Mouse (Mus musculus): ENCODE measurements around the gene Gsk3a. TPM values are rescaled to one million over a fixed set of nuclear protein-coding genes. Genes with fewer than 3 reads are reported as not detected.

Gene Gsk3a
- polyA plus RNA-seq, 1 experiment from 2014 or later, result 19.7 TPM

DNA sequence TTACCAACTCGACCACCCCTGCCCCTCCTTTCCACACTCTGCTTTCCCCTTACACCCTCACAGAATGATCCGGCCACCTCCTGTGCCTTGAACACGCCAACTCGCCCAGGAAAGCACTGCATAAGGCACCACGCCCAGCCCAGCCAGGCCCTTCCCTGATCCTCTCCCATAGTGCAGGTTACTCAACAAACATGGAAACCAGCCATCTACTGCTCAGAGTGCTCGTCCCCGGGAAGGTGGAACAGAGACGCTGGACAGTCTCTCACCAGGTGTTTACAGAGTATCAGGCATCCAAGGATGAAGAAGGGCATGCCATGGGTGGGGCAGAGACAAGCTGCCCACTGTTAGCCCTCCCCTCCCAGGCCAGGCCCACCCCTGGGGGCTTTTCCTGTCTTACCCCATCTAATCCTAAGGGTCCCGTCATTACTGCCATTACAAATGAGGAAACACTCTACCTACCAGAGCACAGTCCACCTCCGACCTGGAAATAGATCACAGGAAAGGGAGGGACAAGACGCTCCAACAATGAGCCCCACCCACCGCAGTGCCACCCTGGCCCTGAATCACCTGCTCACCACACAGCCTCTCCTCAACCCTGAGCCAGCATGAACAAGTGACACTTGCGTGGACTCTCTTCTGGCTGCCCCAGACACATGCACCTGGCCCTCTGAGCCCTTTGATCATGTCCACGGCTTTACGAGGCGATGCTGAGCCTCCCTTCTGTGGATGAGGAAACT lies 31.4 kb downstream of the Gsk3a start:
- WGBS, result 88% methylated on average over 16 of the region's 16 CpGs
- Histone ChIP-seq H3K9me3 (no peaks in the 10 kb centered on the region), H3K27me3 (no peaks in the 10 kb centered on the region), H3K36me3 (peaks cover 39% of the 10 kb centered on the region), H3K4me3 (no peak overlapping the region), H3K4me1 (replicated peaks) (no peaks in the 10 kb centered on the region), H3K27ac (replicated peaks) (no peak overlapping the region), H3K4me2 (no peak overlapping the region), H3K9ac (no peak overlapping the region)
- no peak for ATAC-seq (ENCODE audit: low FRiP score, low read depth)

GRCm38 (mm10) chr7:25205355-25206093 lies 32.1 kb downstream of the Gsk3a start:
- no peak overlapping the region for H3K27ac ChIP-seq (replicated peaks)
- H3K9me3 ChIP-seq, result no peaks in the 10 kb centered on the region
- WGBS, result 89% methylated on average over 16 of the region's 16 CpGs
- no peaks in the 10 kb centered on the region for H3K27me3 ChIP-seq
- H3K9ac ChIP-seq, result no peak overlapping the region
- H3K4me3 ChIP-seq, result no peak overlapping the region
- no peaks in the 10 kb centered on the region for H3K4me1 ChIP-seq (replicated peaks)
- no peak for ATAC-seq (ENCODE audit: low FRiP score, low read depth)
- no peak overlapping the region for H3K4me2 ChIP-seq
- H3K36me3 ChIP-seq, result peaks cover 32% of the 10 kb centered on the region

DNA sequence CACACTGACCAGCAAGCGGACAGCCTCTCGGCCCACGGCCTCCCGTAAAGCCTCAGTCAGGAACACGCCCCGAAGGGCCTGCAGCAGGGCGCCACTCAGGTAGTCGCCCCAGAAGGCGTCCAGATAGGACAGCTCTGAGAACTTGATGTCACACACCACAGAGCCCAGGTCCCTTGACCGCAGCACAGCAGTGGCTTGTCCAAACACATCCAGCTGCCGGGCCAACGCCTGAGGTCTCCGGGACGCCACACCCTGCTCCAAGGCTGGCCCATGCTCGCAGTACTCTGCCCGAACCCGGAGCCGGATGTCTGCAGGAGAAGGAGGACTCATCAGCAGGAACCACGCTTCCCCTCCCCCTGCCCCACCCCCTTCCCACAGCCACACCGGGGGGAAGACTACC lies 34.0 kb downstream of the Gsk3a start:
- Histone ChIP-seq H3K4me2 (no peak overlapping the region), H3K4me3 (no peak overlapping the region), H3K9ac (no peak overlapping the region), H3K9me3 (no peaks in the 10 kb centered on the region), H3K27ac (replicated peaks) (no peak overlapping the region), H3K27me3 (no peaks in the 10 kb centered on the region), H3K36me3 (peaks cover 23% of the 10 kb centered on the region), H3K4me1 (replicated peaks) (no peaks in the 10 kb centered on the region)
- 93% methylated on average over 20 of the region's 20 CpGs for WGBS
- ATAC-seq (ENCODE audit: low FRiP score, low read depth), result no peak

DNA sequence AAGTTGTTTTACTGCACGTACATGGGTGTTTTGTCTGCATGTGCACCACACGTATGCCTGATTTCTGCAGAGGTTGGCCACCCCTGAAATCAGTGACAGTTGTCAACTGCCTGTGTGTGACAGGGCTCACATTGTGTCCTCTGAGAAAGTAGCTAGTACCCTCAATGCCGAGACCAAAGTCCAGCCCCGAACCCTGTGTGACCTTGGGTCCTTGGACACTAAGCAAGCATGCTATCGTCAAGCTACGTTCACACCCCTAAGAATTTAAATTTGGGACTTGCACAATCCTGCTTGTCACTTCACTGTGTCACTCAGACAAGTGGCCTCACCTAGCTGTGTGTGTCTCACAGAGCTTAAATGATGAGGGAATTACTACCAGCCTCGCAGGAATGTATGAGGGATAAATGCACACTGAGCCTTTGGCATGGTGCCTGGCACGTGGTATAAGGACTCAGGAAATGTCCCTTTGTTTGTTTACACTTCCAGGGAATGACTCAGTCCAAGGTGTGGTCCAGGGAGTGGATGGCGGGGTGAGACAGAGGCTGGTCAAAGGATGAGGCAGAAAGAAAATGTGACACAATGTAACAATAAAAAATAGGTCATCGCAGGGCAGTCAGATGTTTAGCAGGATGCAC lies 40.1 kb downstream of the Gsk3a start:
- WGBS, result 68% methylated on average over 10 of the region's 10 CpGs
- no peak overlapping the region for H3K4me2 ChIP-seq

GRCm38 (mm10) chr7:25196107-25196506 lies 41.5 kb downstream of the Gsk3a start:
- H3K9ac ChIP-seq, result no peak overlapping the region
- H3K27ac ChIP-seq (replicated peaks), result no peak overlapping the region
- WGBS, result 86% methylated on average over 9 of the region's 9 CpGs
- H3K36me3 ChIP-seq, result peaks cover 4% of the 10 kb centered on the region; the same call in 1 of the 2 replicates
- no peaks in the 10 kb centered on the region for H3K9me3 ChIP-seq
- no peaks in the 10 kb centered on the region for H3K4me1 ChIP-seq (replicated peaks)
- no peak overlapping the region for H3K4me3 ChIP-seq
- no peak for ATAC-seq (ENCODE audit: low FRiP score, low read depth)
- no peaks in the 10 kb centered on the region for H3K27me3 ChIP-seq
- no peak overlapping the region for H3K4me2 ChIP-seq

More for the DNA sequence above, 40.1 kb downstream of the Gsk3a start:
- Histone ChIP-seq H3K9me3 (no peaks in the 10 kb centered on the region), H3K27ac (replicated peaks) (no peak overlapping the region), H3K4me1 (replicated peaks) (no peaks in the 10 kb centered on the region), H3K9ac (no peak overlapping the region), H3K4me3 (no peak overlapping the region), H3K36me3 (peaks cover 6% of the 10 kb centered on the region), H3K27me3 (no peaks in the 10 kb centered on the region)
- no peak for ATAC-seq (ENCODE audit: low FRiP score, low read depth)

DNA sequence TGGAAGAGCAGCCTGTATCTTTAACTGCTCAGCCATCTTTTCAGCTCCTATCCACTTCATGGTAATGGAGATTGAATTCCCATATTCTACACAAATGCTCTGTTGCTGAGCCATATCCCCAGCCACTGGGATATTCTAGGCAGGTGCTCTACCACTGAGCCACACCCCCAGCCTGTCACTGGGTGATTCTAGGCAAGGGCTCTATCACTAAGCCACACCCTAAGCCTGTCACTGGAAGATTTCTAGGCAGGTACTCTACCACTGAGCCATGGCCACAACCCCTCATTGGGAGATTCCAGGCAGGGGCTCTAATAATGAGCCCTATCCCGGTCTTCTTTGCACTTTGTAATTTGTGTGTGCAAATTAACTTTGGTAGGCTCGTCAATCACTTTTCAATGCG lies 42.5 kb downstream of the Gsk3a start:
- Histone ChIP-seq H3K27ac (replicated peaks) (no peak overlapping the region), H3K9me3 (no peaks in the 10 kb centered on the region), H3K9ac (no peak overlapping the region), H3K4me3 (no peak overlapping the region), H3K4me1 (replicated peaks) (no peaks in the 10 kb centered on the region), H3K4me2 (no peak overlapping the region), H3K36me3 (peaks cover 4% of the 10 kb centered on the region; the same call in 1 of the 2 replicates), H3K27me3 (no peaks in the 10 kb centered on the region)
- 67% methylated on average over 3 of the region's 3 CpGs for WGBS
- no peak for ATAC-seq (ENCODE audit: low FRiP score, low read depth)

- Histone ChIP-seq H3K9ac (no peak overlapping the region), H3K4me2 (no peak overlapping the region), H3K4me1 (replicated peaks) (peaks cover 3% of the 10 kb centered on the region; the same call in 1 of the 2 replicates), H3K9me3 (no peaks in the 10 kb centered on the region), H3K4me3 (no peak overlapping the region), H3K27me3 (no peaks in the 10 kb centered on the region), H3K27ac (replicated peaks) (no peak overlapping the region), H3K36me3 (no peaks in the 10 kb centered on the region)
- 62% methylated on average over 8 of the region's 8 CpGs for WGBS
- peak; percentile 57; the same call in 1 of the 2 replicates for ATAC-seq (ENCODE audit: low FRiP score, low read depth)
These were observed 45.5 kb downstream of the Gsk3a start for GRCm38 (mm10) chr7:25192110-25192509.

GRCm38 (mm10) chr7:25190806-25191205 lies 46.8 kb downstream of the Gsk3a start:
- Histone ChIP-seq H3K27ac (replicated peaks) (no peak overlapping the region), H3K27me3 (no peaks in the 10 kb centered on the region), H3K36me3 (no peaks in the 10 kb centered on the region), H3K4me2 (no peak overlapping the region), H3K4me3 (no peak overlapping the region), H3K9ac (no peak overlapping the region), H3K4me1 (replicated peaks) (peaks cover 3% of the 10 kb centered on the region; the same call in 1 of the 2 replicates), H3K9me3 (no peaks in the 10 kb centered on the region)
- WGBS, result 88% methylated on average over 11 of the region's 11 CpGs
- ATAC-seq (ENCODE audit: low FRiP score, low read depth), result no peak

DNA sequence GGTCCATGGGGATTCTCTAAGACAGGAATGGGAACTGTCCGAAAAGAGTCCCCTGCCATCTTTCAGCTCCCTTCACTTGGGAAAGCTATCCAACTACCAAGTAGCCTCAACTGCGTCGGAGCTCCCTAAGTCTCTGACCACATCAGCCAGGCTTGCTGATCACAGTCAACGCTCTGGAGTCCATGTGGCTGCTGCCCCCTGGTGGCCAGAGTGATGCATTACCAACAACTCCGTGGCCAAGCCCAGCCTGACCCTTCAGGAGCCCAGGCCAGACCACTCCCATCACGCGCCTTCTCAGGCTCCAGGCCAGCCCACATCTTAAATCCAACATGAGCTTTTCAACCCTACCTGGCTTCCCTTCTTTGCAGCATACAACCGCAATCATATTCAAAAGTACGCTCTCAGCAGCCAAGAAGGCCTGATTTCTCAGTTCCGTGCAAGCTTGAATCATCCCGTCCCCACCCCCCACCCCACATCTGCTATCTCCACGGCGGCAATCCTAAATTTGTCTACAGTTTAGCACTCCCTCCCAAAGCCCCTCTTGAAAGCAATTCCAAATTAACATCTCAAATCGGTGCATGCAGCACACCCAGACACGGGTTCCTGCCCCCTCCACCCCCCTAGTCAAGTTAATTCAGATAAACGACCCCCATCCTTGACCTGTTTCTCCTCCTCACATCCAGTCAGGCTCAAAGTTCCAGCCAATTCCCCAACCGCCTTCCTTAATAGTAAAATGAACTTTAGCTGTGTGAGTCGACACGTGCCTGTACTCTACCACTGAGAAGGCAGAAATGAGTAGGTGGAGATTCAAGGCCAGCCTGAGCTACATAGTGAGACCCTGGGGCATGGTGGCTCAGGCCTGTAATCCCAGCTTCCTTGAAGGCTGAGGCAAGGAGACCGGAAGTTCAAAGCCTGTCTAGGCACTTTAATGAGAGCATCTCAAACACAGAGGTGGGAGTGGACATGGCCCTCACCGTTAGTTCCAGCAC lies 49.7 kb downstream of the Gsk3a start:
- no peak overlapping the region for H3K9ac ChIP-seq
- no peaks in the 10 kb centered on the region for H3K9me3 ChIP-seq
- no peaks in the 10 kb centered on the region for H3K36me3 ChIP-seq
- H3K4me2 ChIP-seq, result no peak overlapping the region
- H3K27ac ChIP-seq (replicated peaks), result no peak overlapping the region
- H3K27me3 ChIP-seq, result peaks cover 3% of the 10 kb centered on the region; the same call in 1 of the 2 replicates
- H3K4me3 ChIP-seq, result no peak overlapping the region
- 31% methylated on average over 21 of the region's 21 CpGs for WGBS
- peak; percentile 74 for ATAC-seq (ENCODE audit: low FRiP score, low read depth)
- peaks cover 3% of the 10 kb centered on the region; the same call in 1 of the 2 replicates for H3K4me1 ChIP-seq (replicated peaks)

DNA sequence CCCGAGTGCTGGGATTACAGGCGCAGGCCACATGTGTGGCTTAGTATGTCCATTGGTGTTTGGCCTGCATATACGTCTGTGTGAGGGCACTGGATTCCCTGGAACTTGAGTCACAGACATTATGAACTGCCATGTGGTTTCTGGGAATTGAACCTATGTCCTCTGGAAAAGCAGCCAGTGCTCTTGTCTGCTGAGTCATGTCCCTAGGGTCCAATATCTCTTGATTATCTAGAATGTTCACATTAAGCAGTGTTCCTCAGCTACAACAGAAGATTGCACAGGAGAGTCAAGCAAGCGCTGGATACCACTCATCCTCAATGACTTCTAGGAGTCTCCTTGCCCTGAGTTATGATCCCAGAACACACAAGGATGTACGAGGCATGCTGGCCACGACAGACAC lies 53.6 kb downstream of the Gsk3a start:
- no peaks in the 10 kb centered on the region for H3K9me3 ChIP-seq
- no peak overlapping the region for H3K9ac ChIP-seq
- H3K4me1 ChIP-seq (replicated peaks), result peaks cover 27% of the 10 kb centered on the region
- peaks cover 10% of the 10 kb centered on the region; the same call in 1 of the 2 replicates for H3K27me3 ChIP-seq
- H3K4me2 ChIP-seq, result no peak overlapping the region
- no peak for ATAC-seq (ENCODE audit: low FRiP score, low read depth)
- H3K27ac ChIP-seq (replicated peaks), result no peak overlapping the region
- H3K4me3 ChIP-seq, result no peak overlapping the region
- WGBS, result 85% methylated on average over 6 of the region's 6 CpGs
- H3K36me3 ChIP-seq, result no peaks in the 10 kb centered on the region

- ATAC-seq (ENCODE audit: low FRiP score, low read depth), result no peak
- Histone ChIP-seq H3K9me3 (no peaks in the 10 kb centered on the region), H3K4me1 (replicated peaks) (peaks cover 39% of the 10 kb centered on the region), H3K4me3 (peak overlapping the region; percentile 22), H3K9ac (peak overlapping the region; percentile 17; the same call in 1 of the 2 replicates), H3K27ac (replicated peaks) (peak overlapping the region; percentile 27; the same call in 1 of the 2 replicates), H3K36me3 (no peaks in the 10 kb centered on the region), H3K27me3 (peaks cover 10% of the 10 kb centered on the region; the same call in 1 of the 2 replicates), H3K4me2 (peak overlapping the region; percentile 69)
- WGBS, result 2% methylated on average over 21 of the region's 21 CpGs
These were observed 55.8 kb downstream of the Gsk3a start for GRCm38 (mm10) chr7:25181814-25182213.
